Mouse (Mus musculus) liver, embryonic 13.5 days (tissue): ENCODE data around the gene Gm10306. TPM values are rescaled to one million over a fixed set of nuclear protein-coding genes. Genes with fewer than 3 reads are reported as not detected.

Experiments used
- polyA plus RNA-seq: library from polyadenylated mRNA; unstranded; fragments of >200 nt; fragmentation: Nextera tagmentation; extraction: Ambion mirVana; gene quantifications from 2 replicates; pipeline ENCODE4 v1.2.1, GENCODE M21; 2015

The Gm10306 gene
- polyA plus RNA-seq, 1 experiment from 2014 or later = 0.21 TPM

Other genes starting within 250 kb of the Gm10306 start
- gene Caap1, start 250 bp downstream of the Gm10306 start, polyA plus RNA-seq = 11.8 and 15.7 TPM in 2 replicates
- gene Plaa, start 46.7 kb downstream of the Gm10306 start, polyA plus RNA-seq = 41.7 and 47.8 TPM in 2 replicates
- gene Ift74, start 57.9 kb downstream of the Gm10306 start, polyA plus RNA-seq = 4.3 and 4.6 TPM in 2 replicates
- 0.10 and 0.14 TPM in 2 replicates for gene Lrrc19, start 93.6 kb downstream of the Gm10306 start, polyA plus RNA-seq
- gene Tek, start 182.7 kb downstream of the Gm10306 start, polyA plus RNA-seq = 4.3 and 6.1 TPM in 2 replicates